Comparison of ENCODE assay signal across 28 mouse cellular contexts in the genomic region with DNA sequence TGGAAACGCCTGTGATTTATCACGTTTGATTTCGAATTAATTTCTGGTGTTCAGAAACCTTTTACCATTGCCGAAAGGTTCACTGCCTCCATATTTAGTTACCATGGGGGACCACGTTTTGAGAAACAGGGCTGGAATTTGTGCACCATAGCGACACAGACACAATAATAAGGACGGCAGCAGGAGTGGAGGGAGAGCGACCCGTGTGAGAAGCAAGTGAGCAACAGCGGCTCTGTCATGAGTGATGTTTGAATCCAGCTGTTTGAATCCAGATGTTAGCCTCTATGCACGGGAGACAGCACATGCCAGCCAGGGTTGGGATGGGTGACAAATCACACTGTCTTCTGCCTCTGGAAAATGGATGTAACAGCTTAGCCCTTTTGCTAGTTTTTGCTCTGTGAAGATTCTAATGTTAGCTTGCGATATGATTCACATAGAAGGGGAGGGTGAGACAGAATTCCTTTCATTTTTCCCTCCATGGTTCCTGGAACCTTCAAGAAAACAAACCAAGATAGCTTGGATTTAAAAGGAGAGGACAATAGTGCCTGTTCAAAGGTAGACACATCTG. TPM values are rescaled to one million over a fixed set of nuclear protein-coding genes. Genes with fewer than 3 reads are reported as not detected.
A peak's percentile ranks its signal among the peaks of the same experiment; 100 is the strongest.
DNase-seq lines count a peak whose midpoint lies in the region; ATAC-seq lines count a peak whose summit lies in the region.
"Had no signal": no experiment of that assay in that cellular context is flagged by ENCODE, and none has a peak within 500 bp of the region (broad histone marks: within the 10 kb centered on the region; RNA-seq: fewer than 3 reads in every experiment).

No protein-coding gene starts in this region.

- WGBS in embryonic facial prominence, embryonic 14.5 days = 66% methylated on average over 12 of the region's 12 CpGs
- 89% methylated on average over 12 of the region's 12 CpGs for WGBS in embryonic facial prominence, embryonic 10.5 days
- 49% methylated on average over 12 of the region's 12 CpGs for WGBS in kidney, embryonic 16.5 days
- WGBS in neural tube, embryonic 11.5 days = 83% methylated on average over 12 of the region's 12 CpGs
- 87% methylated on average over 12 of the region's 12 CpGs for WGBS in limb, embryonic 10.5 days

- no peak for DNase-seq in embryonic facial prominence, embryonic 14.5 days (ENCODE audit: low spot score)
- no peak for DNase-seq in embryonic facial prominence, embryonic 10.5 days (ENCODE audit: low spot score)
- DNase-seq in kidney, adult 18-20 months = no peak
- peak; percentile 7 for DNase-seq in neural tube, embryonic 11.5 days (ENCODE audit: low spot score)
- DNase-seq in neural tube, embryonic 10.5 days (ENCODE audit: extremely low spot score, low spot score) = no peak
- DNase-seq in limb, embryonic 10.5 days (ENCODE audit: low spot score) = no peak
- DNase-seq: adrenal gland, postnatal 10 days; cerebellum, adult 11-12 months; cerebellum, adult 9-11 months; gastrocnemius, adult 2 months; gastrocnemius, postnatal 36 days; heart, postnatal 14 days; kidney, adult 8-10 months; liver, embryonic 13.5 days; lung, adult 18-20 months; lung, postnatal 10 days; midbrain, embryonic 14.5 days; right cerebral cortex, postnatal 25 days; spleen, adult 18-20 months had no signal

- no peak overlapping the region for H3K9ac ChIP-seq in embryonic facial prominence, embryonic 14.5 days (ENCODE audit: low read depth, low read length)
- H3K9ac ChIP-seq in kidney, embryonic 16.5 days (replicated peaks; ENCODE audit: low read length) = no peak overlapping the region
- no peak overlapping the region for H3K9ac ChIP-seq in neural tube, embryonic 11.5 days (ENCODE audit: low read length)
- H3K9ac ChIP-seq: embryonic facial prominence, embryonic 15.5 days; hindbrain, embryonic 15.5 days; limb, embryonic 15.5 days; liver, embryonic 13.5 days had no signal

- H3K9me3 ChIP-seq in embryonic facial prominence, embryonic 14.5 days (ENCODE audit: control insufficient read depth, low read length) = peaks cover 3% of the 10 kb centered on the region; the same call in 1 of the 2 replicates
- H3K9me3 ChIP-seq in embryonic facial prominence, embryonic 10.5 days = peaks cover 9% of the 10 kb centered on the region; the same call in 1 of the 2 replicates
- H3K9me3 ChIP-seq in kidney, embryonic 16.5 days (ENCODE audit: low read length) = 0 out of 2 replicates have a peak, but pooled peaks cover 6% of the 10 kb centered on the region
- no peaks in the 10 kb centered on the region for H3K9me3 ChIP-seq in neural tube, embryonic 11.5 days (ENCODE audit: control insufficient read depth, low read length)
- H3K9me3 ChIP-seq in limb, embryonic 10.5 days (replicated peaks) = no peaks in the 10 kb centered on the region
- H3K9me3 ChIP-seq: embryonic facial prominence, embryonic 15.5 days; hindbrain, embryonic 15.5 days; limb, embryonic 15.5 days had no signal

- ATAC-seq in embryonic facial prominence, embryonic 14.5 days (ENCODE audit: low read depth) = no peak
- no peak for ATAC-seq in kidney, embryonic 16.5 days (ENCODE audit: low FRiP score, low TSS enrichment)
- no peak for ATAC-seq in neural tube, embryonic 11.5 days (ENCODE audit: insufficient read depth, low FRiP score, low TSS enrichment)
- ATAC-seq in granulocyte monocyte progenitor cell, adult 5-6 weeks (replicated peaks; ENCODE audit: poor library complexity, severe bottlenecking) = no peak
- ATAC-seq: forebrain, embryonic 14.5 days; inflammation-experienced regulatory T-cells, adult 6 months; Patski had no signal

- H3K36me3 ChIP-seq in embryonic facial prominence, embryonic 14.5 days (ENCODE audit: control insufficient read depth, insufficient read depth, low read length) = no peaks in the 10 kb centered on the region
- no peaks in the 10 kb centered on the region for H3K36me3 ChIP-seq in embryonic facial prominence, embryonic 10.5 days (replicated peaks)
- no peaks in the 10 kb centered on the region for H3K36me3 ChIP-seq in kidney, embryonic 16.5 days (ENCODE audit: insufficient read depth, low read length)
- no peaks in the 10 kb centered on the region for H3K36me3 ChIP-seq in neural tube, embryonic 11.5 days (ENCODE audit: control insufficient read depth, insufficient read depth, low read length)
- 0 out of 2 replicates have a peak, but pooled peaks cover 2% of the 10 kb centered on the region for H3K36me3 ChIP-seq in limb, embryonic 10.5 days
- H3K36me3 ChIP-seq: embryonic facial prominence, embryonic 15.5 days; hindbrain, embryonic 10.5 days; hindbrain, embryonic 15.5 days; limb, embryonic 15.5 days; liver, embryonic 13.5 days had no signal

- no peak overlapping the region for H3K4me2 ChIP-seq in embryonic facial prominence, embryonic 14.5 days (ENCODE audit: low read depth, low read length)
- H3K4me2 ChIP-seq in kidney, embryonic 16.5 days (replicated peaks; ENCODE audit: low read depth, low read length) = no peak overlapping the region
- no peak overlapping the region for H3K4me2 ChIP-seq in neural tube, embryonic 11.5 days (ENCODE audit: low read depth)
- H3K4me2 ChIP-seq: embryonic facial prominence, embryonic 15.5 days; hindbrain, embryonic 15.5 days; limb, embryonic 15.5 days; liver, embryonic 13.5 days had no signal

- H3K4me3 ChIP-seq in embryonic facial prominence, embryonic 14.5 days (ENCODE audit: low read depth, low read length) = no peak overlapping the region
- H3K4me3 ChIP-seq in embryonic facial prominence, embryonic 10.5 days = no peak overlapping the region
- H3K4me3 ChIP-seq in kidney, embryonic 16.5 days (ENCODE audit: low read length) = no peak overlapping the region
- H3K4me3 ChIP-seq in neural tube, embryonic 11.5 days (ENCODE audit: low read depth, low read length) = no peak overlapping the region
- no peak overlapping the region for H3K4me3 ChIP-seq in limb, embryonic 10.5 days
- H3K4me3 ChIP-seq: embryonic facial prominence, embryonic 15.5 days; gastrocnemius, adult 2 months; hindbrain, embryonic 10.5 days; hindbrain, embryonic 15.5 days; limb, embryonic 15.5 days; liver, embryonic 13.5 days had no signal

- peaks cover 10% of the 10 kb centered on the region for H3K4me1 ChIP-seq in embryonic facial prominence, embryonic 14.5 days (ENCODE audit: control insufficient read depth, insufficient read depth, low read length)
- H3K4me1 ChIP-seq in embryonic facial prominence, embryonic 10.5 days = peaks cover 39% of the 10 kb centered on the region
- peaks cover 15% of the 10 kb centered on the region for H3K4me1 ChIP-seq in kidney, embryonic 16.5 days (ENCODE audit: insufficient read depth, low read length)
- H3K4me1 ChIP-seq in neural tube, embryonic 11.5 days (ENCODE audit: control insufficient read depth, insufficient read depth, low read length) = peaks cover 8% of the 10 kb centered on the region
- H3K4me1 ChIP-seq in limb, embryonic 10.5 days = peaks cover 39% of the 10 kb centered on the region
- H3K4me1 ChIP-seq: liver, embryonic 13.5 days had no signal

- H3K27ac ChIP-seq in embryonic facial prominence, embryonic 14.5 days (replicated peaks; ENCODE audit: low read depth, low read length) = 0 out of 2 replicates have a peak overlapping the region, but pooled peaks have one; percentile 7
- H3K27ac ChIP-seq in embryonic facial prominence, embryonic 10.5 days (replicated peaks) = no peak overlapping the region
- 0 out of 2 replicates have a peak overlapping the region, but pooled peaks have one; percentile 20 for H3K27ac ChIP-seq in kidney, embryonic 16.5 days (ENCODE audit: low read length)
- H3K27ac ChIP-seq in neural tube, embryonic 11.5 days (ENCODE audit: low read depth, low read length) = no peak overlapping the region
- H3K27ac ChIP-seq in limb, embryonic 10.5 days = peak overlapping the region; percentile 53; the same call in 1 of the 2 replicates
- H3K27ac ChIP-seq: embryonic facial prominence, embryonic 15.5 days; gastrocnemius, adult 2 months; hindbrain, embryonic 10.5 days; hindbrain, embryonic 15.5 days; limb, embryonic 15.5 days; liver, embryonic 13.5 days had no signal

- H3K27me3 ChIP-seq in embryonic facial prominence, embryonic 14.5 days (replicated peaks; ENCODE audit: control insufficient read depth, insufficient read depth, low read length) = no peaks in the 10 kb centered on the region
- H3K27me3 ChIP-seq in embryonic facial prominence, embryonic 10.5 days (replicated peaks; ENCODE audit: low read depth, poor library complexity, severe bottlenecking) = no peaks in the 10 kb centered on the region
- no peaks in the 10 kb centered on the region for H3K27me3 ChIP-seq in kidney, embryonic 16.5 days (ENCODE audit: insufficient read depth, low read length)
- no peaks in the 10 kb centered on the region for H3K27me3 ChIP-seq in neural tube, embryonic 11.5 days (ENCODE audit: control insufficient read depth, insufficient read depth, low read length)
- no peaks in the 10 kb centered on the region for H3K27me3 ChIP-seq in limb, embryonic 10.5 days (ENCODE audit: low read depth, poor library complexity, severe bottlenecking)
- H3K27me3 ChIP-seq: embryonic facial prominence, embryonic 15.5 days; hindbrain, embryonic 15.5 days; limb, embryonic 15.5 days; Patski had no signal

RNA-seq across cellular contexts. Expression of a gene that starts 50.0 kb away (rescaled TPM):
- polyA plus RNA-seq in embryonic facial prominence, embryonic 14.5 days (2014; fragmentation: Nextera tagmentation; extraction: Ambion mirVana) = 15.9 and 17.4 TPM in 2 replicates
- 5.5 and 5.8 TPM in 2 replicates for polyA plus RNA-seq in embryonic facial prominence, embryonic 10.5 days (2016; fragmentation: Nextera tagmentation; extraction: Ambion mirVana)
- polyA plus RNA-seq in kidney, embryonic 16.5 days (2015; fragmentation: Nextera tagmentation; extraction: Ambion mirVana) = 12.6 and 17.8 TPM in 2 replicates
- polyA plus RNA-seq in neural tube, embryonic 11.5 days (2014; fragmentation: Nextera tagmentation; extraction: Ambion mirVana) = 6.0 and 6.6 TPM in 2 replicates
- 6.2 and 8.7 TPM in 2 replicates for polyA plus RNA-seq in limb, embryonic 10.5 days (2016; fragmentation: Nextera tagmentation; extraction: Ambion mirVana)
- 387 and 445 TPM in 2 replicates for total RNA-seq in granulocyte monocyte progenitor cell, adult 5-6 weeks (2014; fragmentation: Nextera tagmentation)
- total RNA-seq in granulocyte monocyte progenitor cell, adult 5-6 weeks (2017) = 356 and 457 TPM in 2 replicates

Comparison
In these comparisons a context has a peak if more than half of its experiments do, and no peak if none do; other contexts are left out.
1. H3K27ac ChIP-seq: peak in embryonic facial prominence, embryonic 14.5 days (single experiment), kidney, embryonic 16.5 days (single experiment) and limb, embryonic 10.5 days (single experiment); none in embryonic facial prominence, embryonic 10.5 days (single experiment) and neural tube, embryonic 11.5 days (single experiment).